25 mouse cellular contexts compared by ENCODE assay signal in genomic region chr7:37552384-37552783, GRCm38 (mm10).
A peak's percentile ranks its signal among the peaks of the same experiment; 100 is the strongest.
DNase-seq lines count a peak whose midpoint lies in the region; ATAC-seq and TF ChIP-seq lines count a peak whose summit lies in the region.
"Had no signal": no experiment of that assay in that cellular context is flagged by ENCODE, and none has a peak within 500 bp of the region (broad histone marks: within the 10 kb centered on the region; RNA-seq: fewer than 3 reads in every experiment).

No protein-coding gene starts in this region.

- no peak for TF ChIP-seq CTCF in forebrain, postnatal 0 days (IDR thresholded peaks at IDR 0.05; ENCODE audit: low read depth)
- TF ChIP-seq CTCF in kidney, postnatal 0 days (IDR thresholded peaks at IDR 0.05; ENCODE audit: low read depth): no peak
- no peak for TF ChIP-seq CTCF in kidney, adult 2 months (conservative IDR thresholded peaks at IDR 0.05; ENCODE audit: insufficient read depth, insufficient read length, low read depth, low read length)
- no peak for TF ChIP-seq CTCF in E14TG2a.4 (conservative IDR thresholded peaks at IDR 0.05; ENCODE audit: low read length)

- ATAC-seq in forebrain, postnatal 0 days: no peak
- peak; percentile 64; the same call in 1 of the 2 replicates for ATAC-seq in kidney, embryonic 14.5 days (ENCODE audit: low FRiP score, low TSS enrichment)
- no peak for ATAC-seq in kidney, postnatal 0 days (replicated peaks; ENCODE audit: low FRiP score, low read depth)
- ATAC-seq: CD4-positive, CD25-positive, alpha-beta regulatory T cell, adult 4 months; forebrain, embryonic 13.5 days; forebrain, embryonic 15.5 days had no signal

- H3K4me3 ChIP-seq in forebrain, embryonic 10.5 days: no peak overlapping the region
- no peak overlapping the region for H3K4me3 ChIP-seq in forebrain, postnatal 0 days (ENCODE audit: low read depth, low read length)
- H3K4me3 ChIP-seq in kidney, embryonic 14.5 days (ENCODE audit: low read length): no peak overlapping the region
- H3K4me3 ChIP-seq in kidney, postnatal 0 days (replicated peaks; ENCODE audit: low read depth, low read length): no peak overlapping the region
- no peak overlapping the region for H3K4me3 ChIP-seq in kidney, adult 2 months (ENCODE audit: insufficient read depth, low read depth, low read length)
- H3K4me3 ChIP-seq in E14TG2a.4 (replicated peaks; ENCODE audit: low read length): 0 out of 2 replicates have a peak overlapping the region, but pooled peaks have one; percentile 20
- H3K4me3 ChIP-seq: embryonic facial prominence, embryonic 13.5 days; embryonic facial prominence, embryonic 15.5 days; erythroblast, embryonic 14.5 days; forebrain, embryonic 13.5 days; forebrain, embryonic 15.5 days had no signal

- H3K4me1 ChIP-seq in forebrain, embryonic 10.5 days: peaks cover 30% of the 10 kb centered on the region
- no peaks in the 10 kb centered on the region for H3K4me1 ChIP-seq in forebrain, postnatal 0 days (ENCODE audit: insufficient read depth)
- 0 out of 2 replicates have a peak, but pooled peaks cover 5% of the 10 kb centered on the region for H3K4me1 ChIP-seq in kidney, embryonic 14.5 days (ENCODE audit: control insufficient read depth, insufficient read depth, low read length)
- H3K4me1 ChIP-seq in kidney, postnatal 0 days (replicated peaks; ENCODE audit: insufficient read depth, low read length): no peaks in the 10 kb centered on the region
- H3K4me1 ChIP-seq in kidney, adult 2 months (ENCODE audit: control insufficient read depth, insufficient read depth, low read length): no peaks in the 10 kb centered on the region
- peaks cover 77% of the 10 kb centered on the region for H3K4me1 ChIP-seq in E14TG2a.4 (replicated peaks; ENCODE audit: low read depth, low read length)
- H3K4me1 ChIP-seq: embryonic facial prominence, embryonic 13.5 days; embryonic facial prominence, embryonic 15.5 days had no signal

- H3K9me3 ChIP-seq in forebrain, embryonic 10.5 days: no peaks in the 10 kb centered on the region
- H3K9me3 ChIP-seq in forebrain, postnatal 0 days (ENCODE audit: low read length): no peaks in the 10 kb centered on the region
- H3K9me3 ChIP-seq in kidney, embryonic 14.5 days (ENCODE audit: control insufficient read depth, low read length): no peaks in the 10 kb centered on the region
- H3K9me3 ChIP-seq in kidney, postnatal 0 days (replicated peaks; ENCODE audit: low read length): no peaks in the 10 kb centered on the region
- no peaks in the 10 kb centered on the region for H3K9me3 ChIP-seq in E14TG2a.4 (ENCODE audit: low read length)
- H3K9me3 ChIP-seq: embryonic facial prominence, embryonic 13.5 days; embryonic facial prominence, embryonic 15.5 days; forebrain, embryonic 13.5 days; forebrain, embryonic 15.5 days had no signal

- no peak for DNase-seq in forebrain, embryonic 10.5 days (ENCODE audit: extremely low spot score, low spot score)
- DNase-seq in forebrain, postnatal 0 days: no peak
- no peak for DNase-seq in kidney, adult 18-20 months
- DNase-seq in kidney, postnatal 0 days (ENCODE audit: low spot score): peak; percentile 24
- DNase-seq in kidney, adult 2 months: no peak
- DNase-seq: adrenal gland, adult 2 months; adrenal gland, postnatal 10 days; adrenal gland, postnatal 25 days; B cell, adult 2 months; cerebellum, adult 11 months; cerebellum, adult 18-20 months; cerebellum, adult 8-10 months; cerebellum, adult 9-11 months; cerebellum, postnatal 14 days; cerebellum, postnatal 36 days; embryo, embryonic 11 days had no signal

- H3K4me2 ChIP-seq in forebrain, postnatal 0 days (ENCODE audit: low read depth): no peak overlapping the region
- H3K4me2 ChIP-seq in kidney, embryonic 14.5 days (replicated peaks; ENCODE audit: low read depth, low read length): no peak overlapping the region
- H3K4me2 ChIP-seq in kidney, postnatal 0 days (ENCODE audit: low read length): no peak overlapping the region
- H3K4me2 ChIP-seq: embryonic facial prominence, embryonic 13.5 days; embryonic facial prominence, embryonic 15.5 days; forebrain, embryonic 13.5 days; forebrain, embryonic 15.5 days had no signal

- H3K9ac ChIP-seq in forebrain, postnatal 0 days: no peak overlapping the region
- no peak overlapping the region for H3K9ac ChIP-seq in kidney, embryonic 14.5 days (ENCODE audit: low read depth, low read length)
- no peak overlapping the region for H3K9ac ChIP-seq in kidney, postnatal 0 days (ENCODE audit: low read depth, low read length)
- H3K9ac ChIP-seq: embryonic facial prominence, embryonic 13.5 days; embryonic facial prominence, embryonic 15.5 days; forebrain, embryonic 13.5 days; forebrain, embryonic 15.5 days had no signal

- TF ChIP-seq POLR2A in kidney, adult 2 months (IDR thresholded peaks at IDR 0.05; ENCODE audit: low read depth, low read length): no peak

- H3K27ac ChIP-seq in forebrain, embryonic 10.5 days: peak overlapping the region; percentile 26; the same call in 1 of the 2 replicates
- H3K27ac ChIP-seq in forebrain, postnatal 0 days (ENCODE audit: low read depth, low read length): no peak overlapping the region
- H3K27ac ChIP-seq in kidney, embryonic 14.5 days (ENCODE audit: low read depth, low read length): no peak overlapping the region
- H3K27ac ChIP-seq in kidney, postnatal 0 days: no peak overlapping the region
- no peak overlapping the region for H3K27ac ChIP-seq in kidney, adult 2 months (ENCODE audit: insufficient read depth, low read depth, low read length)
- H3K27ac ChIP-seq: embryonic facial prominence, embryonic 13.5 days; embryonic facial prominence, embryonic 15.5 days; forebrain, embryonic 13.5 days; forebrain, embryonic 15.5 days had no signal

- H3K27me3 ChIP-seq in forebrain, embryonic 10.5 days (ENCODE audit: poor library complexity, severe bottlenecking): no peaks in the 10 kb centered on the region
- H3K27me3 ChIP-seq in forebrain, postnatal 0 days (ENCODE audit: insufficient read depth, low read length): no peaks in the 10 kb centered on the region
- H3K27me3 ChIP-seq in kidney, embryonic 14.5 days (ENCODE audit: control insufficient read depth, insufficient read depth, low read length): no peaks in the 10 kb centered on the region
- no peaks in the 10 kb centered on the region for H3K27me3 ChIP-seq in kidney, postnatal 0 days (ENCODE audit: insufficient read depth, low read length)
- no peaks in the 10 kb centered on the region for H3K27me3 ChIP-seq in kidney, adult 2 months (replicated peaks; ENCODE audit: control insufficient read depth, insufficient read depth, low read length)
- H3K27me3 ChIP-seq in E14TG2a.4 (ENCODE audit: insufficient read depth, low read length): peaks cover 25% of the 10 kb centered on the region
- H3K27me3 ChIP-seq: CH12.LX; embryonic facial prominence, embryonic 13.5 days; embryonic facial prominence, embryonic 15.5 days; forebrain, embryonic 13.5 days; forebrain, embryonic 15.5 days had no signal

- WGBS in forebrain, embryonic 10.5 days: 58% methylated on average over 3 of the region's 3 CpGs
- WGBS in forebrain, postnatal 0 days: 70% methylated on average over 3 of the region's 3 CpGs
- 34% methylated on average over 3 of the region's 3 CpGs for WGBS in kidney, embryonic 14.5 days
- WGBS in kidney, postnatal 0 days: 36% methylated on average over 3 of the region's 3 CpGs
- WGBS in kidney, adult 2 months: 58% methylated on average over 3 of the region's 3 CpGs

- H3K36me3 ChIP-seq in forebrain, embryonic 10.5 days (replicated peaks): peaks cover 23% of the 10 kb centered on the region; the same call in 1 of the 2 replicates
- H3K36me3 ChIP-seq in forebrain, postnatal 0 days (ENCODE audit: insufficient read depth): no peaks in the 10 kb centered on the region
- H3K36me3 ChIP-seq in kidney, embryonic 14.5 days (ENCODE audit: control insufficient read depth, insufficient read depth, low read length): no peaks in the 10 kb centered on the region
- no peaks in the 10 kb centered on the region for H3K36me3 ChIP-seq in kidney, postnatal 0 days (ENCODE audit: insufficient read depth, low read length)
- H3K36me3 ChIP-seq in kidney, adult 2 months (ENCODE audit: control insufficient read depth, insufficient read depth, low read length): no peaks in the 10 kb centered on the region
- no peaks in the 10 kb centered on the region for H3K36me3 ChIP-seq in E14TG2a.4 (ENCODE audit: insufficient read depth, low read length)
- H3K36me3 ChIP-seq: embryonic facial prominence, embryonic 13.5 days; embryonic facial prominence, embryonic 15.5 days; forebrain, embryonic 15.5 days had no signal
